Mouse (Mus musculus) embryo, embryonic 11 days (tissue): ENCODE results near the gene Gm7978.
"Not testable (repeated sequence)": the region's sequence is repeated elsewhere in the genome, so short reads cannot be mapped to it uniquely, and the experiment has no call there.

Source experiments
- DNase-seq: peaks from one replicate; pipeline ENCODE4 v3.0.0-alpha.2; 2015

The Gm7978 gene

GRCm38 (mm10) chr5:95736073-95736472, at the start of gene Gm7978:
Gene Gm7978 (minus strand): TSS chr5:95736173.
- not testable (repeated sequence) for DNase-seq

GRCm38 (mm10) chr5:95775690-95776089, 39.7 kb upstream of the Gm7978 start, which contains the start of gene E330014E10Rik:
Gene E330014E10Rik (plus strand): TSS chr5:95775990.
- not testable (repeated sequence) for DNase-seq

GRCm38 (mm10) chr5:95741714-95742113, 5.7 kb upstream of the Gm7978 start, which contains the start of gene Gm7982:
Gene Gm7982 (plus strand): TSS chr5:95742014.
- DNase-seq, result not testable (repeated sequence)
